Mouse (Mus musculus): ENCODE results near the gene Ap1g2. TPM values are rescaled to one million over a fixed set of nuclear protein-coding genes. Genes with fewer than 3 reads are reported as not detected.

Gene Ap1g2
- polyA plus RNA-seq, 1 experiment from 2014 or later = 15.0 TPM

- Histone ChIP-seq H3K36me3 (peaks cover 26% of the 10 kb centered on the region), H3K4me3 (no peak overlapping the region), H3K27ac (replicated peaks) (peak overlapping the region; percentile 72), H3K4me1 (peaks cover 45% of the 10 kb centered on the region), H3K27me3 (ENCODE audit: low read depth, poor library complexity, severe bottlenecking) (peaks cover 27% of the 10 kb centered on the region), H3K9me3 (replicated peaks) (no peaks in the 10 kb centered on the region)
- peak; percentile 40 for DNase-seq (ENCODE audit: low spot score)
- 34% methylated on average over 5 of the region's 5 CpGs for WGBS
Measured at GRCm38 (mm10) chr14:55059931-55060330, 46.5 kb downstream of the Ap1g2 start.

DNA sequence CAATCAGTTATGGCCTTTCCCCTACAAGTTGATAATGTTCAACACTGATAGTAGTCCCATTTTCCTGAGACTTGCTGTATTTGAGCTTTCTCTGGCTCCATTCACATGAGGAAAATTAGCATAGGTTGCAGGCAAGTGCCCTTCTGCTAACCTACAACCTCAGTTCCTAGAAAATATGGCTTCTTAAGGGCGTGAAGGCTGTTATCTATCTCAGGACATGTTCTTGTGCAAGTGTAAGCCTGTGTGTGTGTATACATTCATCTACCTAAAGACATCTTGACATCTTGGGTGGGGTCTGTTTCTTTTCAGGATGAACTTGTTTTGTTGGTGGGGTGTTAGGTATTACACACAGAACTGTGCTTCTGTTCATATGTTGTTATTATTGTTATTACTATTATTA, 47.4 kb downstream of the Ap1g2 start:
- 89% methylated on average over 1 of the region's 1 CpGs for WGBS
- H3K27ac ChIP-seq (replicated peaks) = no peak overlapping the region

GRCm38 (mm10) chr14:55055167-55055834, 51.1 kb downstream of the Ap1g2 start:
- Histone ChIP-seq H3K27ac (replicated peaks) (no peak overlapping the region), H3K27me3 (ENCODE audit: low read depth, poor library complexity, severe bottlenecking) (no peaks in the 10 kb centered on the region), H3K9me3 (replicated peaks) (no peaks in the 10 kb centered on the region), H3K36me3 (no peaks in the 10 kb centered on the region), H3K4me1 (peaks cover 11% of the 10 kb centered on the region), H3K4me3 (no peak overlapping the region)
- WGBS = 87% methylated on average over 11 of the region's 11 CpGs
- no peak for DNase-seq (ENCODE audit: low spot score)

More for the DNA sequence above, 47.4 kb downstream of the Ap1g2 start:
- Histone ChIP-seq H3K9me3 (replicated peaks) (no peaks in the 10 kb centered on the region), H3K4me1 (peaks cover 45% of the 10 kb centered on the region), H3K27me3 (ENCODE audit: low read depth, poor library complexity, severe bottlenecking) (peaks cover 18% of the 10 kb centered on the region), H3K36me3 (peaks cover 17% of the 10 kb centered on the region), H3K4me3 (no peak overlapping the region)
- DNase-seq (ENCODE audit: low spot score) = no peak

DNA sequence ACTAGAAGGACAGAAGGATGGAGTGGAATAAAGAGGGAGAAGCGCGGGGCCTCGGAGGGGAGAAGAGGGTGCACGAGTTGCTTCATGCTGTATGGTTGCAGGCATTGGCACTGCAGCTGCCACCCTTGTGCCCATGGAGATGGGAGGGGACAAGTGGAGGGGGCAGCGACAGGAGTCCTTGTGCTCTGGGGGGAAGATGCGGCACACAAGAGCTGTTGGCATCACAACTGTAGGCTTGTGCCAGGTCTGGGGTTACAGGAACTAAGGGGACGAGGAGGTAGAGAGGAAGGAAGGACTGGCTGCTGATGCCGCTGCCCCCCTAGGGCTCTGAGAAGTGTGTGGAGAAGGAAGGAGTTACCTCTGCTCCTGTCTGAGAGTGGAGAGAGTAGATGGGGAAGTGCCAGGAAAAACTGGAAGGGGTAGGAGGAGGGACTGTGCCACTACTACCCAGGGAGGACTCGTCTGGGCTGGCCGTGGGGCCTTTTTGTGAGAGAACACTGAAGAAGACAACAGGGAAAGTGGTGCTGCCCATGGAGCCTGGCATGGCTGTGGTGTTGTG, 52.1 kb downstream of the Ap1g2 start:
- no peak for DNase-seq (ENCODE audit: low spot score)
- 0 out of 2 replicates have a peak overlapping the region, but pooled peaks have one; percentile 13 for H3K27ac ChIP-seq (replicated peaks)

DNA sequence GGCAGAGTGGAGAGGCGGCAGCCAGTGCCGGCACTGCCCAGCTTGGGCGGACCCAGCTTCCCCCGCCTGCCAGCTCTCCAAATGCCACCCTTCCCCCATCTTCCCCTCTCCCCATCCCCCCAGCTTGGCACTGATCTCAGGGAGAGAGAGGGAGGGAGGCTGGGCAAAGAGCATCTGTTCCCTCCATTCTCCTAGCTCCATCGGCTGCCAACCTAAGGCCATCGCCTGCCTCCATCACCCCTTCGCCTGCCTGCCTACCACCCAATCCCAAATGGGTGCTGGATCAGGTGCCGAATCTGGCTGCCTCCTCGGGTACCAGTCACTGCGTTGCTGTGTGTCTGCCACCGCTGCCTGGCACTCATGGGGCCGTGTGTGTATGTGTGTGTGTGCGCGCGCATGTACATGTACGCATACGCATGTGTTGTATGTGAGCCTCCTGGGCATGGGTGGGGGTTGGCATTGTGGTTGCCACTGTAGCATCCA, 52.6 kb downstream of the Ap1g2 start:
- no peaks in the 10 kb centered on the region for H3K9me3 ChIP-seq (replicated peaks)
- 0 out of 2 replicates have a peak overlapping the region, but pooled peaks have one; percentile 13 for H3K27ac ChIP-seq (replicated peaks)
- peaks cover 12% of the 10 kb centered on the region for H3K4me1 ChIP-seq
- no peaks in the 10 kb centered on the region for H3K36me3 ChIP-seq
- no peak overlapping the region for H3K4me3 ChIP-seq
- DNase-seq (ENCODE audit: low spot score) = no peak
- no peaks in the 10 kb centered on the region for H3K27me3 ChIP-seq (ENCODE audit: low read depth, poor library complexity, severe bottlenecking)
- WGBS = 92% methylated on average over 17 of the region's 17 CpGs

More for the DNA sequence above, 52.1 kb downstream of the Ap1g2 start:
- WGBS = 86% methylated on average over 10 of the region's 10 CpGs
- Histone ChIP-seq H3K4me1 (peaks cover 7% of the 10 kb centered on the region), H3K9me3 (replicated peaks) (no peaks in the 10 kb centered on the region), H3K36me3 (no peaks in the 10 kb centered on the region), H3K27me3 (ENCODE audit: low read depth, poor library complexity, severe bottlenecking) (no peaks in the 10 kb centered on the region), H3K4me3 (no peak overlapping the region)

DNA sequence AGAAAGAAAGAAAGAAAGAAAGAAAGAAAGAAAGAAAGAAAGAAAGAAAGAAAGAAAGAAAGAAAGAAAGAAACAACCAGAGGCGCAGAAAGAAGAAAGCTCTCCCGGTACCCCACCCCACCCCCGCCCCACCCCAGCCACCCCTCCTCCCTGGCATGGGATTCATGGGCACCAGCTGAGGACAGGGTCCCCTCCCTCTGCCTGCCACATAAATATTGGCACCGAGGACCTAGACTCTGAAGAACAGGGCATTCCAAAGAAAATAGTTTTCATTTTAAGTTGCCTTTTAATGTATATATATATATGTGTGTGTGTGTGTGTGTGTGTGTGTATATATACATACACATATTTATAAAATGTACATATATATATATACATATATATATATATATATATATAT, 53.3 kb downstream of the Ap1g2 start:
- Histone ChIP-seq H3K27me3 (ENCODE audit: low read depth, poor library complexity, severe bottlenecking) (no peaks in the 10 kb centered on the region), H3K9me3 (replicated peaks) (no peaks in the 10 kb centered on the region), H3K4me1 (peaks cover 13% of the 10 kb centered on the region), H3K27ac (replicated peaks) (no peak overlapping the region), H3K4me3 (no peak overlapping the region), H3K36me3 (no peaks in the 10 kb centered on the region)
- 97% methylated on average over 4 of the region's 4 CpGs for WGBS
- no peak for DNase-seq (ENCODE audit: low spot score)

GRCm38 (mm10) chr14:55052496-55052895, 53.9 kb downstream of the Ap1g2 start:
- peaks cover 13% of the 10 kb centered on the region for H3K4me1 ChIP-seq
- H3K27ac ChIP-seq (replicated peaks) = no peak overlapping the region
- WGBS = 88% methylated on average over 9 of the region's 9 CpGs
- no peak for DNase-seq (ENCODE audit: low spot score)
- H3K27me3 ChIP-seq (ENCODE audit: low read depth, poor library complexity, severe bottlenecking) = no peaks in the 10 kb centered on the region
- H3K4me3 ChIP-seq = no peak overlapping the region
- H3K36me3 ChIP-seq = no peaks in the 10 kb centered on the region
- no peaks in the 10 kb centered on the region for H3K9me3 ChIP-seq (replicated peaks)

Other genes with a start within 250 kb of the Ap1g2 start
- 25.7 and 26.8 TPM in 2 replicates for gene Homez, start 235.6 kb downstream of the Ap1g2 start, polyA plus RNA-seq (2016; fragmentation: Nextera tagmentation; extraction: Ambion mirVana)
- 0.31 and 0.81 TPM in 2 replicates for gene Ppp1r3e, start 229.0 kb downstream of the Ap1g2 start, polyA plus RNA-seq (2016; fragmentation: Nextera tagmentation; extraction: Ambion mirVana)
- 2.7 and 3.4 TPM in 2 replicates for gene Bcl2l2, start 223.2 kb downstream of the Ap1g2 start, polyA plus RNA-seq (2016; fragmentation: Nextera tagmentation; extraction: Ambion mirVana)
- not detected in 2 replicates for gene Gm20521, start 223.2 kb downstream of the Ap1g2 start, polyA plus RNA-seq (2016; fragmentation: Nextera tagmentation; extraction: Ambion mirVana)
- 165 and 175 TPM in 2 replicates for gene Pabpn1, start 214.1 kb downstream of the Ap1g2 start, polyA plus RNA-seq (2016; fragmentation: Nextera tagmentation; extraction: Ambion mirVana)
- 42.0 and 52.0 TPM in 2 replicates for gene Slc22a17, start 193.5 kb downstream of the Ap1g2 start, polyA plus RNA-seq (2016; fragmentation: Nextera tagmentation; extraction: Ambion mirVana)
- gene Efs, start 180.5 kb downstream of the Ap1g2 start, polyA plus RNA-seq (2016; fragmentation: Nextera tagmentation; extraction: Ambion mirVana) = 42.5 and 42.8 TPM in 2 replicates
- not detected in 2 replicates for gene Il25, start 173.9 kb downstream of the Ap1g2 start, polyA plus RNA-seq (2016; fragmentation: Nextera tagmentation; extraction: Ambion mirVana)
- 0.17 and 0.31 TPM in 2 replicates for gene Cmtm5, start 170.3 kb downstream of the Ap1g2 start, polyA plus RNA-seq (2016; fragmentation: Nextera tagmentation; extraction: Ambion mirVana)
- 0.40 and 0.68 TPM in 2 replicates for gene Myh6, start 139.7 kb downstream of the Ap1g2 start, polyA plus RNA-seq (2016; fragmentation: Nextera tagmentation; extraction: Ambion mirVana)
- not detected in 2 replicates for gene Gm17428, start 129.7 kb downstream of the Ap1g2 start, polyA plus RNA-seq (2016; fragmentation: Nextera tagmentation; extraction: Ambion mirVana)
- gene Myh7, start 112.0 kb downstream of the Ap1g2 start, polyA plus RNA-seq (2016; fragmentation: Nextera tagmentation; extraction: Ambion mirVana) = 0.70 and 0.96 TPM in 2 replicates
- gene Ngdn, start 91.1 kb downstream of the Ap1g2 start, polyA plus RNA-seq (2016; fragmentation: Nextera tagmentation; extraction: Ambion mirVana) = 89.3 and 91.6 TPM in 2 replicates
- gene Zfhx2, start 14.3 kb downstream of the Ap1g2 start, polyA plus RNA-seq (2016; fragmentation: Nextera tagmentation; extraction: Ambion mirVana) = 7.6 and 12.5 TPM in 2 replicates
- gene Thtpa, start 11.8 kb downstream of the Ap1g2 start, polyA plus RNA-seq (2016; fragmentation: Nextera tagmentation; extraction: Ambion mirVana) = 28.1 and 30.8 TPM in 2 replicates
- 0.53 and 1.2 TPM in 2 replicates for gene Jph4, start 10.3 kb upstream of the Ap1g2 start, polyA plus RNA-seq (2016; fragmentation: Nextera tagmentation; extraction: Ambion mirVana)
- gene Dhrs2, start 115.4 kb upstream of the Ap1g2 start, polyA plus RNA-seq (2016; fragmentation: Nextera tagmentation; extraction: Ambion mirVana) = 0.16 TPM in 1 of 2 replicates, not detected in the other

All from midbrain, embryonic 10.5 days (tissue).